Mouse (Mus musculus) midbrain, embryonic 14.5 days (tissue): ENCODE measurements around the gene Katna1. TPM values are rescaled to one million over a fixed set of nuclear protein-coding genes. Genes with fewer than 3 reads are reported as not detected.

ENCODE experiments used
- ATAC-seq: fragments of 200-750 bp; cut with Nextera tagmentation; 2 replicates; pipeline ENCODE4 v1.8.0; 2017; ENCODE audit warnings: moderate number of reproducible peaks, moderate library complexity; ENCODE audit not compliant: low FRiP score, low TSS enrichment
- DNase-seq: peaks from one replicate; pipeline ENCODE4 v3.0.0-alpha.2; 2015
- H3K27ac ChIP-seq: fragments of 300-500 bp; sonication (generic); replicated peaks from 2 replicates; pipeline ENCODE4 v1.5.1; 2014; ENCODE audit warnings: mild to moderate bottlenecking, low read depth, low read length, moderate library complexity
- H3K27me3 ChIP-seq: fragments of 300-500 bp; sonication (generic); 2 replicates; pipeline ENCODE4 v1.6.1; 2014; ENCODE audit warnings: low read length, control low read depth, mixed read lengths; ENCODE audit not compliant: control insufficient read depth, insufficient read depth
- H3K36me3 ChIP-seq: fragments of 300-500 bp; sonication (generic); 2 replicates; pipeline ENCODE4 v1.6.1; 2014; ENCODE audit warnings: low read length, control low read depth; ENCODE audit not compliant: control insufficient read depth, insufficient read depth
- H3K4me1 ChIP-seq: fragments of 300-500 bp; sonication (generic); 2 replicates; pipeline ENCODE4 v1.6.1; 2014; ENCODE audit warnings: mild to moderate bottlenecking, antibody characterized with exemption, low read length, control low read depth; ENCODE audit not compliant: control insufficient read depth, insufficient read depth
- H3K4me2 ChIP-seq: fragments of 300-500 bp; sonication (generic); 2 replicates; pipeline ENCODE4 v1.6.1; 2014; ENCODE audit warnings: mild to moderate bottlenecking, low read length, moderate library complexity
- H3K4me3 ChIP-seq: fragments of 300-500 bp; sonication (generic); replicated peaks from 2 replicates; pipeline ENCODE4 v1.5.1; 2014; ENCODE audit warnings: low read depth, low read length
- H3K9ac ChIP-seq: fragments of 300-500 bp; sonication (generic); replicated peaks from 2 replicates; pipeline ENCODE4 v1.6.1; 2014; ENCODE audit warnings: mild to moderate bottlenecking, low read length, moderate library complexity
- H3K9me3 ChIP-seq: fragments of 300-500 bp; sonication (generic); 2 replicates; pipeline ENCODE4 v1.6.1; 2016; ENCODE audit warnings: low read length, control low read depth, mixed read lengths; ENCODE audit not compliant: control insufficient read depth
- WGBS: fragments of 180-500 bp; shearing (Covaris S2); extraction: QIAGEN DNeasy Blood & Tissue Kit; methylation state at CpG from one replicate; pipeline ENCODE4 v1.1.7; 2014; 5-methylcytosine and 5-hydroxymethylcytosine counted together
- polyA plus RNA-seq: library from polyadenylated mRNA; unstranded; fragments of >200 nt; fragmentation: Nextera tagmentation; extraction: Ambion mirVana; gene quantifications from 2 replicates; pipeline ENCODE4 v1.2.1, GENCODE M21; 2014

Katna1 gene
- polyA plus RNA-seq, 1 experiment from 2014 or later, result 33.4 TPM

GRCm38 (mm10) chr10:7781214-7781613 is 55.4 kb downstream of the Katna1 start:
- Histone ChIP-seq H3K27me3 (no peaks in the 10 kb centered on the region), H3K4me2 (peak overlapping the region; percentile 69), H3K4me3 (peak overlapping the region; percentile 82), H3K9ac (peak overlapping the region; percentile 81; the same call in 1 of the 2 replicates), H3K9me3 (no peaks in the 10 kb centered on the region), H3K36me3 (peaks cover 10% of the 10 kb centered on the region; the same call in 1 of the 2 replicates), H3K4me1 (no peaks in the 10 kb centered on the region), H3K27ac (no peak overlapping the region)
- 56% methylated on average over 3 of the region's 3 CpGs for WGBS
- ATAC-seq (peak; percentile 15; the same call in 1 of the 2 replicates), DNase-seq (no peak)

GRCm38 (mm10) chr10:7787319-7787718 is 61.5 kb downstream of the Katna1 start:
- Histone ChIP-seq H3K27me3 (no peaks in the 10 kb centered on the region), H3K27ac (no peak overlapping the region), H3K36me3 (peaks cover 9% of the 10 kb centered on the region), H3K4me2 (no peak overlapping the region), H3K9me3 (no peaks in the 10 kb centered on the region), H3K4me3 (no peak overlapping the region), H3K9ac (no peak overlapping the region), H3K4me1 (no peaks in the 10 kb centered on the region)
- DNase-seq (no peak), ATAC-seq (no peak)
- WGBS, result 51% methylated on average over 2 of the region's 2 CpGs

DNA sequence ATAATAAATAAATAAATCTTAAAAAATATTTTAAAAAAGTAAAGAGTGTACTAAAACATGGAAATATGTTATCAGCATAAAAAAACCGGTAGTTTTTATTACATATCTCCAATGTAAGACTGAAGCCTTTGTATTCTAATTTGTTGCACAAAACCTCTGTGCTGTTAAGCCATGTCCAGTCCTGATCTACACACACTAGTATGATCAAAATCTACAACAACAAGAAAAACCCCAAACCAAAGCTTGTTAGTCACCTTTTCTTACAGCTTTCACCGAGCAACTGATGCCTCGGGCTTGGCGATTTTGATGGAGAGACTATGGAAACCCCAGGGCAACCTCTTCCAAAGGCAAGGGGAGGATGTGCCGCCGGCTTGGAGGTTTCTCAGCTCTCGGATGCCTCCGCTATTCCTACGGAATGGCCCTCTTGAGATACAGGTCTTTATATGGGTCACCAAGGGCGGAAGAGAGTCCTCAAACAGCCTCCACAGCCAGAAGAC is 66.5 kb downstream of the Katna1 start:
- DNase-seq (no peak), ATAC-seq (peak; percentile 16)
- Histone ChIP-seq H3K9ac (peak overlapping the region; percentile 82), H3K36me3 (peaks cover 21% of the 10 kb centered on the region), H3K9me3 (no peaks in the 10 kb centered on the region), H3K4me1 (peaks cover 10% of the 10 kb centered on the region), H3K4me2 (peak overlapping the region; percentile 61), H3K27me3 (no peaks in the 10 kb centered on the region), H3K27ac (peak overlapping the region; percentile 83), H3K4me3 (peak overlapping the region; percentile 92)
- WGBS, result 2% methylated on average over 10 of the region's 10 CpGs

GRCm38 (mm10) chr10:7792751-7793385 is 67.1 kb downstream of the Katna1 start, which contains the start of the genes Ginm1 and Ppil4:
Ginm1 (minus strand) TSS chr10:7792824.
Ppil4 (plus strand) TSS chr10:7792891.
- peaks cover 10% of the 10 kb centered on the region for H3K4me1 ChIP-seq
- H3K4me3 ChIP-seq, result peak within 1 kb of the TSS; percentile 92
- no peaks in the 10 kb centered on the region for H3K27me3 ChIP-seq
- H3K27ac ChIP-seq, result peak within 1 kb of the TSS; percentile 83
- peak within 1 kb of the TSS; percentile 88 for H3K4me2 ChIP-seq
- peaks cover 27% of the 10 kb centered on the region for H3K36me3 ChIP-seq
- WGBS, result under 1% methylated on average over 52 of the region's 52 CpGs
- DNase-seq, result peak; percentile 98
- peak within 1 kb of the TSS; percentile 82 for H3K9ac ChIP-seq
- no peaks in the 10 kb centered on the region for H3K9me3 ChIP-seq
- ATAC-seq, result peak; percentile 94

DNA sequence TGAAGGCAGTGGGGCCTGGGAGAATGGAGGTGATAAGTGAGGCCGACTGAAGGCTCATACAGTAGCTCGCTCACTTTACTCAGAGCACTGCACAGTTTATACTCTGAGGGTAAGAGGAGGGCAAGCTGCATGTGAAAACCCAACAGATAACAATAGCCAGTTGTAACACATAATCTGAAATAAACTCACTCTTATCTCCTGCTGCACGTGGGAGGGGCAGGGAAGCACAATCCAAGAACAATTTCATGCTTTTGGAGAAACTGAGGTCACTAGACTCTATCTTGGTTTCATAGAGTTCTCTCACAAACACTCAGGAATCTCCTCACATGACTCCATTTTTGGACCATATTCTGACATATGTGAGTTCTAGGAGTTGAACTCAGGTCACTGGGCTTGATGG is 75.5 kb downstream of the Katna1 start:
- Histone ChIP-seq H3K4me2 (no peak overlapping the region), H3K4me3 (no peak overlapping the region), H3K9me3 (no peaks in the 10 kb centered on the region), H3K4me1 (no peaks in the 10 kb centered on the region), H3K27ac (no peak overlapping the region), H3K27me3 (no peaks in the 10 kb centered on the region), H3K9ac (no peak overlapping the region), H3K36me3 (peaks cover 88% of the 10 kb centered on the region)
- DNase-seq, result no peak
- WGBS, result 96% methylated on average over 3 of the region's 3 CpGs
- ATAC-seq, result no peak

DNA sequence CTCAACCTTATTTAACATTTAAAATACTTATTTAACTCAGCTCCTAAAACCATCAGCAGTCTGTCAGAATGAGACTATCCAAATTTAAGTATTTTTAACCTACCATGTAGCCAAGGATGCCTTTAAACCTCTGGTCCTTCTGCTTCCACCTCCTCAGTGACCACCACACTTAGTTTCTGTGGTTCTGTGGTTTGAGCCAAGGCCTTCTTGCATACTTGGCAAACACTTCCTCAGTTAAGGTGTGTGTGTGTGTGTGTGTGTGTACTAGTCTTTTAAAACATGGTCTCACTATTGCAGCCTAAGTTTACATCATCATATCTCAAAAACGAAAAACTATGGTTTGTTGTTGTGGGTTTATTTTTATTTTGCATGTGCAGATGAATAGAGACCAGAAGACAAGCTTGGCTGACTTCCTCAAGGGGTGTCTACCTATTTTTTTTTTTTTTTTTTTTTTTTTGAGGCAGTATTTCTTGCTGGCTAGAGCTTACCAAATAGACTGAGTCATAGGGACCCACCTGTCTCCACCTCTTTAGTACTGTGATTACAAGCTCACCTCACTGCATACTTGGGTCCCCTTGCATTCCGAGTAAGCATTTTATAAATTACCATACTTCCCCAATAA is 76.8 kb downstream of the Katna1 start:
- DNase-seq, result no peak
- Histone ChIP-seq H3K4me1 (no peaks in the 10 kb centered on the region), H3K4me2 (no peak overlapping the region), H3K36me3 (peaks cover 84% of the 10 kb centered on the region), H3K9me3 (no peaks in the 10 kb centered on the region), H3K27ac (no peak overlapping the region), H3K27me3 (no peaks in the 10 kb centered on the region), H3K4me3 (no peak overlapping the region), H3K9ac (no peak overlapping the region)
- no peak for ATAC-seq
- WGBS, result 92% methylated on average over 2 of the region's 2 CpGs

- H3K36me3 ChIP-seq, result peaks cover 65% of the 10 kb centered on the region
- peak; percentile 83 for DNase-seq
- H3K27ac ChIP-seq, result no peak overlapping the region
- no peaks in the 10 kb centered on the region for H3K27me3 ChIP-seq
- no peak overlapping the region for H3K9ac ChIP-seq
- WGBS, result 48% methylated on average over 2 of the region's 2 CpGs
- no peaks in the 10 kb centered on the region for H3K9me3 ChIP-seq
- no peak overlapping the region for H3K4me3 ChIP-seq
- H3K4me1 ChIP-seq, result no peaks in the 10 kb centered on the region
- H3K4me2 ChIP-seq, result no peak overlapping the region
- peak; percentile 34; the same call in 1 of the 2 replicates for ATAC-seq
These were observed 84.1 kb downstream of the Katna1 start for GRCm38 (mm10) chr10:7809937-7810336.
